Mouse (Mus musculus) liver, embryonic 11.5 days (tissue): ENCODE data around the gene Flad1. TPM values are rescaled to one million over a fixed set of nuclear protein-coding genes. Genes with fewer than 3 reads are reported as not detected.

ENCODE experiments used
- ATAC-seq: fragments of 200-750 bp; cut with Nextera tagmentation; replicated peaks from 2 replicates; pipeline ENCODE4 v1.8.0; 2017; ENCODE audit warnings: moderate number of reproducible peaks, mild to moderate bottlenecking, moderate TSS enrichment, moderate library complexity; ENCODE audit not compliant: low FRiP score
- DNase-seq: peaks from one replicate; pipeline ENCODE4 v3.0.0-alpha.2; 2017; ENCODE audit warnings: low spot score
- H3K27ac ChIP-seq: fragments of 300-500 bp; sonication (generic); 2 replicates; pipeline ENCODE4 v1.5.1; 2014; ENCODE audit warnings: mild to moderate bottlenecking, low read depth, low read length, control low read depth
- H3K27me3 ChIP-seq: fragments of 300-500 bp; sonication (generic); replicated peaks from 2 replicates; pipeline ENCODE4 v1.6.1; 2014; ENCODE audit warnings: low read length, mixed read lengths; ENCODE audit not compliant: control insufficient read depth, insufficient read depth
- H3K36me3 ChIP-seq: fragments of 300-500 bp; sonication (generic); 2 replicates; pipeline ENCODE4 v1.6.1; 2014; ENCODE audit warnings: mild to moderate bottlenecking, low read length, moderate library complexity, mixed read lengths; ENCODE audit not compliant: control insufficient read depth, insufficient read depth
- H3K4me1 ChIP-seq: fragments of 300-500 bp; sonication (generic); replicated peaks from 2 replicates; pipeline ENCODE4 v1.6.1; 2014; ENCODE audit warnings: low read length, mixed read lengths; ENCODE audit not compliant: control insufficient read depth, insufficient read depth
- H3K4me2 ChIP-seq: fragments of 300-500 bp; sonication (generic); 2 replicates; pipeline ENCODE4 v1.6.1; 2014; ENCODE audit warnings: mild to moderate bottlenecking, control low read depth, moderate library complexity
- H3K4me3 ChIP-seq: fragments of 300-500 bp; sonication (generic); 2 replicates; pipeline ENCODE4 v1.5.1; 2014; ENCODE audit warnings: low read depth, low read length, control low read depth
- H3K9ac ChIP-seq: fragments of 300-500 bp; sonication (generic); 2 replicates; pipeline ENCODE4 v1.6.1; 2014; ENCODE audit warnings: low read depth, low read length, control low read depth
- H3K9me3 ChIP-seq: fragments of 300-500 bp; sonication (generic); 2 replicates; pipeline ENCODE4 v1.6.1; 2016; ENCODE audit warnings: low read length, inconsistent platforms, mixed read lengths; ENCODE audit not compliant: control insufficient read depth
- WGBS: fragments of 180-500 bp; shearing (Covaris S2); extraction: QIAGEN DNeasy Blood & Tissue Kit; methylation state at CpG from one replicate; pipeline ENCODE4 v1.1.7; 2014; 5-methylcytosine and 5-hydroxymethylcytosine counted together
- polyA plus RNA-seq: library from polyadenylated mRNA; unstranded; fragments of >200 nt; fragmentation: Nextera tagmentation; extraction: Ambion mirVana; gene quantifications from 2 replicates; pipeline ENCODE4 v1.2.1, GENCODE M21; 2014

Flad1 gene
- polyA plus RNA-seq, 1 experiment from 2014 or later = 34.3 TPM

- 77% methylated on average over 5 of the region's 5 CpGs for WGBS
- Histone ChIP-seq H3K27ac (no peak overlapping the region), H3K9ac (no peak overlapping the region), H3K27me3 (no peaks in the 10 kb centered on the region), H3K4me3 (no peak overlapping the region), H3K36me3 (peaks cover 2% of the 10 kb centered on the region; the same call in 1 of the 2 replicates), H3K4me1 (peaks cover 31% of the 10 kb centered on the region), H3K4me2 (no peak overlapping the region), H3K9me3 (no peaks in the 10 kb centered on the region)
- no peak for ATAC-seq
- DNase-seq = no peak
Observed at GRCm38 (mm10) chr3:89383651-89384255, 27.9 kb downstream of the Flad1 start.

GRCm38 (mm10) chr3:89382950-89383349 lies 28.7 kb downstream of the Flad1 start:
- no peak for ATAC-seq
- no peak for DNase-seq
- peaks cover 25% of the 10 kb centered on the region for H3K4me1 ChIP-seq
- no peak overlapping the region for H3K4me2 ChIP-seq
- H3K27ac ChIP-seq = no peak overlapping the region
- H3K27me3 ChIP-seq = no peaks in the 10 kb centered on the region
- no peaks in the 10 kb centered on the region for H3K9me3 ChIP-seq
- no peak overlapping the region for H3K4me3 ChIP-seq
- 74% methylated on average over 5 of the region's 5 CpGs for WGBS
- H3K9ac ChIP-seq = no peak overlapping the region
- H3K36me3 ChIP-seq = peaks cover 2% of the 10 kb centered on the region; the same call in 1 of the 2 replicates

- peaks cover 19% of the 10 kb centered on the region for H3K4me1 ChIP-seq
- H3K9me3 ChIP-seq = no peaks in the 10 kb centered on the region
- no peak overlapping the region for H3K9ac ChIP-seq
- WGBS = 82% methylated on average over 9 of the region's 9 CpGs
- ATAC-seq = no peak
- peaks cover 2% of the 10 kb centered on the region; the same call in 1 of the 2 replicates for H3K36me3 ChIP-seq
- no peak for DNase-seq
- no peak overlapping the region for H3K27ac ChIP-seq
- H3K27me3 ChIP-seq = no peaks in the 10 kb centered on the region
- H3K4me2 ChIP-seq = no peak overlapping the region
- H3K4me3 ChIP-seq = no peak overlapping the region
Observed at GRCm38 (mm10) chr3:89382033-89382882, 29.4 kb downstream of the Flad1 start.

- DNase-seq = no peak
- no peak for ATAC-seq
- Histone ChIP-seq H3K36me3 (peaks cover 2% of the 10 kb centered on the region; the same call in 1 of the 2 replicates), H3K27me3 (no peaks in the 10 kb centered on the region), H3K27ac (no peak overlapping the region), H3K4me3 (no peak overlapping the region), H3K9me3 (no peaks in the 10 kb centered on the region), H3K4me1 (peaks cover 16% of the 10 kb centered on the region), H3K9ac (no peak overlapping the region), H3K4me2 (no peak overlapping the region)
- WGBS = 89% methylated on average over 11 of the region's 11 CpGs
Observed at GRCm38 (mm10) chr3:89381233-89381632, 30.4 kb downstream of the Flad1 start.

DNA sequence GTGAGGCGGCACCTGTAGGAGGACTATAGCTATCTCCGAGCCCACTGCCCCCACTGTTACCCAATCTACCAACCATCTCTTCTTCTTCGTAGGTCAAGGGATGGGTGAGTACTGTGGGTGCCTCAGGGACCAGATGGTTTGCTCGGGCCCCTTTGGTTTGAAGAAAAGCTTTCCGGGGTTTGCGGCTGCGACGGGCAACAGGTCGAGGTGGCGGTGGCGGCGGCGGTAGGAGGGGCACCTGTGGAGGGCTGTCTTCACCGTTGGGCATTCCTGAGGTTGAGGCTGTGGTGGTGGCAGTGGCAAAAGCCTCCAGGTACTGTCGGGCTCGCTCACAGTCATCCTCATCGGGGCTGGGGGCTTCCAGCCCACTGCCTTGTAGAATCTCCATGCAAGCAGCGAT lies 31.0 kb downstream of the Flad1 start:
- Histone ChIP-seq H3K9me3 (no peaks in the 10 kb centered on the region), H3K27ac (no peak overlapping the region), H3K27me3 (no peaks in the 10 kb centered on the region), H3K4me2 (no peak overlapping the region), H3K4me1 (peaks cover 12% of the 10 kb centered on the region), H3K36me3 (peaks cover 2% of the 10 kb centered on the region; the same call in 1 of the 2 replicates), H3K4me3 (no peak overlapping the region), H3K9ac (no peak overlapping the region)
- no peak for DNase-seq
- ATAC-seq = no peak
- 90% methylated on average over 18 of the region's 18 CpGs for WGBS

DNA sequence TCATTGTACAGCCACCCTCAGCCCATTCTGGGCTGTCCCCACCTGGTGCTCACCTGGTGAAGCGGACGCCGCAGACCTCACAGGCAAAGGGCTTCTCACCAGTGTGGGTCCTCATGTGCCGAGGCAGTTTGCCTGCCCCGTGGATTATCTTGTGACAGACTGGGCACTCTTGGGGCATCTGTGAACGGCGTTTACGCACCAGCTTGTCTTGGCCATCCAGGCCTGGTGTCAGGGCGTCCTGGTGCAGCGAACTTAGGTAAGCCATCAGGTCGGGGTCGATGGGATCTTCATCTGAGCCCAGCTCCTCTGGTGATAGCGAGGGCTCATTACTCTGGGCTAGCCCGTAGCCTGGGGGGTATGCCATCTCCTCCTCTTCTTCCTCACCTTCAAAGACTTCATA lies 31.4 kb downstream of the Flad1 start:
- ATAC-seq (no peak), DNase-seq (no peak)
- Histone ChIP-seq H3K9me3 (no peaks in the 10 kb centered on the region), H3K4me2 (no peak overlapping the region), H3K27ac (no peak overlapping the region), H3K4me3 (no peak overlapping the region), H3K4me1 (peaks cover 9% of the 10 kb centered on the region), H3K36me3 (peaks cover 2% of the 10 kb centered on the region; the same call in 1 of the 2 replicates), H3K9ac (no peak overlapping the region), H3K27me3 (no peaks in the 10 kb centered on the region)
- 92% methylated on average over 14 of the region's 14 CpGs for WGBS

DNA sequence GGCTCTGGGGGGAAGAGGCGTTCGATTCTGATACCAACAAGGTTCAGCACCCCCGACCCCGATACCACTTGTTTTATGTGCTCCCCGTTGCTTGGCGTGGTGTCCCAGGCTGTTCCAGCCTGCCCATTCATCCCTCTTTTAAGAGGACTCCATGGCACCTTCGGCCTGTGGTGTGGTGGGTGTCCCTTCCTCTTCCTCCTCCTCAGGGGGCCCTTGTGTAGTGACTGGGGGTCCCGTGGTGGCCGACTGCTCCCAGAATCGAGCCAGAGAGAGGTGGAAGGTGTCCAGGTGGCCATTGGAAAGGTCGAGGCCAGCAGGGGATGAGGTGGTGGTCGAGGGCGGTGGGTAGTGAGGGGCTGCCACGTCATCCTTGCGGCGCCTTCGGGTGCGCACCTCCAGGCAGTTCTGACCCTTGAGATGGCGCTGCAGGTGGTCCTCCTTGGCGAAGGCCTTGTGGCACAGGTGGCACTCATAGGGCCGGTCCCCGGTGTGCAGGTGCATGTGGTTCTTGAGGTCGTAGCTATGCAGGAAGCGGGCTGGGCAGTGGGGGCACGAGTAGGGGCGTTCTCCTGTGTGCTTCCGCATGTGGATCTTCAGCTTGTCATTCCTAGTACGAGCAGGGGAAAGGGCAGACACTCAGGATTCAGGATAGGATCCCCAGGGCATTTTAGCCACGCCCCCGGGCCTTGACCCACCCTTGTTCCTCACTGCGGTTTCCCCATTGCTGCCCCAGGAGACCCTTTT lies 32.1 kb downstream of the Flad1 start:
- Histone ChIP-seq H3K9me3 (no peaks in the 10 kb centered on the region), H3K9ac (no peak overlapping the region), H3K36me3 (peaks cover 2% of the 10 kb centered on the region; the same call in 1 of the 2 replicates), H3K4me3 (no peak overlapping the region; the same call in 1 of the 2 replicates), H3K27ac (no peak overlapping the region), H3K27me3 (no peaks in the 10 kb centered on the region), H3K4me1 (peaks cover 6% of the 10 kb centered on the region), H3K4me2 (no peak overlapping the region)
- no peak for DNase-seq
- ATAC-seq = no peak
- WGBS = 86% methylated on average over 31 of the region's 31 CpGs

DNA sequence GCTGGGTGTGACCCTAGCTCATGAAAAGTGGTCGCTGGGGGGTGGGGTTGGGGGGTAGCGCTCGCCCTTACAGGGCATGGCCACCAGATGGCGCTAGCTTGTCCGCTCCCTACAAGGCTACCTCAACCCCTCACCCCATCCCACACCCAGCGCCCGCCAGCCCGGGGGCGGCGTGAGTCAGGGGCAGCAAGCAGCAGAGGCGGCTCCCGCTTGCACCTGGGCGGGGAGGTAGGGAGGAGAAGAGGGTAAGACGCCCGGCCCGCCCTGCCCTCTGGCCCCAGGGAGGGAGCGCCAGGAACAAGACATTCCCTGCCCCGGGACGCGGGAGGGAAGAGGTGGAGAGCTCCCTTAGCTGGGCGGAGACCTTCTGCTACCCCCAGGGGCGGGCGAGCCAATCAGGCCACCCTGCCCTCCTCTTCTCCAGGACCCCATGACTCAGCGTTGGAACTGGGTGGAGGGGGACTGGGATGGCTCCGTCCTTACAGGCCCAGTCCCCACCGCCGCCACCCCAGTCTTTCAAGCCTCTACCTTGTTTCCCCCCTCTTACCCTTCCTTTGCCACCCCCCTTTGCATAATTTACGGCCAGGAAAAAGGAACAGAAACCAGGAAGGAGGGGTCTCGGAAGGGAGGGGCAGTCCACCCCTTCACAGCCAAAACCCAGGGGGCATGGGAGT lies 33.1 kb downstream of the Flad1 start:
- no peaks in the 10 kb centered on the region for H3K9me3 ChIP-seq
- H3K4me1 ChIP-seq = peaks cover 9% of the 10 kb centered on the region
- H3K4me3 ChIP-seq = peak overlapping the region; percentile 55
- H3K27me3 ChIP-seq = no peaks in the 10 kb centered on the region
- H3K27ac ChIP-seq = no peak overlapping the region
- peaks cover 2% of the 10 kb centered on the region; the same call in 1 of the 2 replicates for H3K36me3 ChIP-seq
- ATAC-seq (peak; percentile 77), DNase-seq (peak; percentile 85)
- H3K9ac ChIP-seq = peak overlapping the region; percentile 52
- WGBS = 3% methylated on average over 25 of the region's 29 CpGs
- H3K4me2 ChIP-seq = peak overlapping the region; percentile 81
